Mouse (Mus musculus) MEL (cell line): ENCODE measurements around the gene Igflr1. TPM values are rescaled to one million over a fixed set of nuclear protein-coding genes. Genes with fewer than 3 reads are reported as not detected.

ENCODE experiments used
- DNase-seq: peaks from one replicate; pipeline ENCODE4 v3.0.0; 2011; ENCODE audit warnings: low read depth, low spot score
- H3K27ac ChIP-seq: 2 replicates; pipeline ENCODE4 v1.5.1; 2012; ENCODE audit warnings: low read depth, mild to moderate bottlenecking, control low read depth, low read length, moderate library complexity; ENCODE audit not compliant: control insufficient read depth
- H3K27me3 ChIP-seq, 2 experiments: fragments of 150-350 bp in 1 of 2; sonication (generic) in 1 of 2; 2 replicates each; pipeline ENCODE4 v1.6.1; 2012; ENCODE audit warnings: low read length in 2 of 2, mild to moderate bottlenecking in 2 of 2, improper control_type of control experiment in 1 of 2, moderate library complexity in 1 of 2; ENCODE audit not compliant: insufficient read depth in 2 of 2, control insufficient read depth in 1 of 2
- H3K36me3 ChIP-seq, 2 experiments: 2 replicates each; pipeline ENCODE4 v1.6.1; 2012 to 2014; ENCODE audit warnings: low read length in 2 of 2, improper control_type of control experiment in 1 of 2, inconsistent platforms in 1 of 2, mild to moderate bottlenecking in 1 of 2; ENCODE audit not compliant: insufficient read depth in 2 of 2, control insufficient read depth in 1 of 2
- H3K4me1 ChIP-seq, 2 experiments: fragments of 150-350 bp in 1 of 2; sonication (generic) in 1 of 2; 2 replicates each; pipeline ENCODE4 v1.6.1; 2012; ENCODE audit warnings: low read length in 2 of 2, improper control_type of control experiment in 1 of 2, mild to moderate bottlenecking in 1 of 2; ENCODE audit not compliant: insufficient read depth in 2 of 2, control insufficient read depth in 1 of 2
- H3K4me3 ChIP-seq, 2 experiments: fragments of 150-350 bp in 1 of 2; sonication (generic) in 1 of 2; 2 replicates each; pipeline ENCODE4 v1.5.1; 2012; ENCODE audit warnings: low read depth in 2 of 2, low read length in 2 of 2, mild to moderate bottlenecking in 2 of 2, moderate library complexity in 2 of 2, control low read depth in 1 of 2, improper control_type of control experiment in 1 of 2; ENCODE audit not compliant: control insufficient read depth in 1 of 2, insufficient read depth in 1 of 2
- H3K79me2 ChIP-seq: 2 replicates; pipeline ENCODE4 v1.6.1; 2012; ENCODE audit warnings: mild to moderate bottlenecking, low read length, moderate library complexity; ENCODE audit not compliant: control insufficient read depth, poor library complexity, insufficient read depth
- H3K9ac ChIP-seq: 2 replicates; pipeline ENCODE4 v1.6.1; 2012; ENCODE audit warnings: low read depth, mild to moderate bottlenecking, control low read depth, low read length, moderate library complexity; ENCODE audit not compliant: control insufficient read depth, poor library complexity, severe bottlenecking
- H3K9me3 ChIP-seq: fragments of 150-350 bp; sonication (generic); replicated peaks from 2 replicates; pipeline ENCODE4 v1.6.1; 2012; ENCODE audit warnings: mild to moderate bottlenecking, low read length, improper control_type of control experiment, moderate library complexity; ENCODE audit not compliant: insufficient read depth
- CHD1 ChIP-seq: IDR thresholded peaks from 2 replicates; pipeline ENCODE4 v1.6.1; 2012; ENCODE audit warnings: low read depth, mild to moderate bottlenecking, inconsistent platforms, low read length, improper control_type of control experiment
- GATA1 ChIP-seq: IDR thresholded peaks from 2 replicates; pipeline ENCODE4 v1.6.1; 2011; ENCODE audit warnings: low read depth, low read length, improper control_type of control experiment
- JUND ChIP-seq: IDR thresholded peaks from 2 replicates; pipeline ENCODE4 v1.6.1; 2011; ENCODE audit warnings: low read depth, mild to moderate bottlenecking, improper control_type of control experiment, low read length
- MAFK ChIP-seq: IDR thresholded peaks from 2 replicates; pipeline ENCODE4 v1.6.1; 2011; ENCODE audit warnings: low read depth, mild to moderate bottlenecking, low read length, improper control_type of control experiment, borderline replicate concordance
- MAZ ChIP-seq: IDR thresholded peaks from 2 replicates; pipeline ENCODE4 v1.6.1; 2012; ENCODE audit warnings: low read depth, mild to moderate bottlenecking, inconsistent platforms, low read length, improper control_type of control experiment
- MXI1 ChIP-seq: IDR thresholded peaks from 2 replicates; pipeline ENCODE4 v1.6.1; 2011; ENCODE audit warnings: mild to moderate bottlenecking, low read depth, low read length, improper control_type of control experiment
- MYB ChIP-seq: IDR thresholded peaks from 2 replicates; pipeline ENCODE4 v1.6.1; 2011; ENCODE audit warnings: mild to moderate bottlenecking, low read depth, low read length, improper control_type of control experiment
- MYC ChIP-seq: IDR thresholded peaks from 2 replicates; pipeline ENCODE4 v1.6.1; 2011; ENCODE audit warnings: low read depth, mild to moderate bottlenecking, low read length, improper control_type of control experiment, moderate library complexity
- NRF1 ChIP-seq: IDR thresholded peaks from 2 replicates; pipeline ENCODE4 v1.6.1; 2014; ENCODE audit warnings: low read depth, mild to moderate bottlenecking, inconsistent platforms, low read length, improper control_type of control experiment, moderate library complexity; ENCODE audit not compliant: poor library complexity, insufficient read depth, severe bottlenecking
- POLR2A ChIP-seq, 2 experiments: IDR thresholded peaks; 2 replicates each; pipeline ENCODE4 v1.6.1; 2011 to 2012; ENCODE audit warnings: low read length in 2 of 2, mild to moderate bottlenecking in 2 of 2, control low read depth in 1 of 2, improper control_type of control experiment in 1 of 2, low read depth in 1 of 2, moderate library complexity in 1 of 2; ENCODE audit not compliant: control insufficient read depth in 1 of 2, insufficient read depth in 1 of 2, poor library complexity in 1 of 2
- RAD21 ChIP-seq: IDR thresholded peaks from 2 replicates; pipeline ENCODE4 v1.6.1; 2011; ENCODE audit warnings: mild to moderate bottlenecking, low read depth, low read length, improper control_type of control experiment
- RCOR1 ChIP-seq: IDR thresholded peaks from 2 replicates; pipeline ENCODE4 v1.6.1; 2012; ENCODE audit warnings: low read depth, mild to moderate bottlenecking, inconsistent platforms, low read length, improper control_type of control experiment
- SIN3A ChIP-seq: IDR thresholded peaks from 2 replicates; pipeline ENCODE4 v1.6.1; 2012; ENCODE audit warnings: low read length, improper control_type of control experiment, inconsistent platforms
- TBP ChIP-seq: IDR thresholded peaks from 2 replicates; pipeline ENCODE4 v1.8.0; 2011; ENCODE audit warnings: low read depth, low read length, improper control_type of control experiment
- UBTF ChIP-seq: IDR thresholded peaks from 2 replicates; pipeline ENCODE4 v1.6.1; 2012; ENCODE audit warnings: low read depth, mild to moderate bottlenecking, inconsistent platforms, low read length, improper control_type of control experiment, moderate library complexity, borderline replicate concordance; ENCODE audit not compliant: insufficient read depth
- ZC3H11A ChIP-seq: IDR thresholded peaks from 2 replicates; pipeline ENCODE4 v1.6.1; 2012; ENCODE audit warnings: low read depth, mild to moderate bottlenecking, inconsistent platforms, low read length, improper control_type of control experiment
- ZKSCAN1 ChIP-seq: IDR thresholded peaks from 2 replicates; pipeline ENCODE4 v1.6.1; 2012; ENCODE audit warnings: low read depth, mild to moderate bottlenecking, inconsistent platforms, low read length, improper control_type of control experiment, moderate library complexity
- ZNF384 ChIP-seq: IDR thresholded peaks from 2 replicates; pipeline ENCODE4 v1.6.1; 2012; ENCODE audit warnings: low read depth, mild to moderate bottlenecking, inconsistent platforms, low read length, improper control_type of control experiment
- polyA plus RNA-seq, 2 experiments: library from polyadenylated mRNA; stranded (reverse) in 1 of 2; unstranded in 1 of 2; fragments of >175 nt in 1 of 2; fragments of >200 nt in 1 of 2; gene quantifications; 2 replicates each; pipeline versions ENCODE4 v1.2.1 to v1.2.4; 2012; ENCODE audit warnings: low replicate concordance in 2 of 2, low read depth in 1 of 2; ENCODE audit not compliant: insufficient read length in 2 of 2, insufficient read depth in 1 of 2, missing spikeins in 1 of 2
- total RNA-seq: library from RNA; depleted of rRNA; stranded (reverse); fragments of 300-350 nt; gene quantifications from 2 replicates; pipeline ENCODE4 v1.2.3, GENCODE M21; 2012

The Igflr1 gene
- total and polyA plus RNA-seq, 3 experiments: 1.3 to 3.1 TPM; not detected in 1

GRCm38 (mm10) chr7:30587842-30588667 is 22.8 kb downstream of the Igflr1 start:
- H3K9me3 ChIP-seq: no peaks in the 10 kb centered on the region
- peak; percentile 57 for DNase-seq
- H3K79me2 ChIP-seq: peaks cover 36% of the 10 kb centered on the region
- peaks cover 4 to 25% of the 10 kb centered on the region in 2 experiments; a peak in 3 of 4 replicates for H3K4me1 ChIP-seq
- peaks cover 4 to 10% of the 10 kb centered on the region in 2 experiments; a peak in 2 of 4 replicates for H3K36me3 ChIP-seq
- H3K4me3 ChIP-seq: peak overlapping the region; percentile 83 to 99
- TF ChIP-seq GATA1: no peak
- TF ChIP-seq ZKSCAN1: no peak
- no peak for TF ChIP-seq MYC
- no peak for TF ChIP-seq MYB
- no peak for TF ChIP-seq RAD21
- TF ChIP-seq JUND: no peak
- TF ChIP-seq TBP: no peak
- TF ChIP-seq MAZ: no peak
- TF ChIP-seq UBTF: peak; percentile 83; the same call in 1 of the 2 replicates
- no peak for TF ChIP-seq MAFK
- TF ChIP-seq CHD1: no peak
- no peak for TF ChIP-seq RCOR1
- no peak for TF ChIP-seq MXI1
- peak; percentile 61 for TF ChIP-seq SIN3A
- TF ChIP-seq POLR2A (IDR thresholded peaks at IDR 0.05; ENCODE audit: control insufficient read depth in 1 of 2, insufficient read depth in 1 of 2, low read depth in 1 of 2, low read length in 2 of 2, poor library complexity in 1 of 2): peak in 1 of 2 experiments; percentile 79; a peak in 2 of 4 replicates
- TF ChIP-seq ZNF384: no peak
- TF ChIP-seq NRF1: no peak
- no peak for TF ChIP-seq ZC3H11A
- TF ChIP-seq, all 39 proteins: peak for 3
- peak overlapping the region; percentile 93 for H3K9ac ChIP-seq
- H3K27ac ChIP-seq: peak overlapping the region; percentile 50
- no peaks in the 10 kb centered on the region for H3K27me3 ChIP-seq
